Mouse (Mus musculus) lung, embryonic 16.5 days (tissue): Measurements from ENCODE around the gene Trim37. TPM values are rescaled to one million over a fixed set of nuclear protein-coding genes. Genes with fewer than 3 reads are reported as not detected.

Experiments
- ATAC-seq: fragments of 200-750 bp; cut with Nextera tagmentation; 2 replicates; pipeline ENCODE4 v1.8.0; 2017; ENCODE audit warnings: low read depth, mild to moderate bottlenecking, moderate library complexity
- H3K27ac ChIP-seq: fragments of 300-500 bp; sonication (generic); 2 replicates; pipeline ENCODE4 v1.5.1; 2014; ENCODE audit warnings: mild to moderate bottlenecking, control low read depth, low read length
- H3K27me3 ChIP-seq: fragments of 300-500 bp; sonication (generic); 2 replicates; pipeline ENCODE4 v1.6.1; 2014; ENCODE audit warnings: low read depth, low read length, mixed read lengths; ENCODE audit not compliant: control insufficient read depth, insufficient read depth
- H3K36me3 ChIP-seq: fragments of 300-500 bp; sonication (generic); 2 replicates; pipeline ENCODE4 v1.6.1; 2014; ENCODE audit warnings: low read length; ENCODE audit not compliant: control insufficient read depth, insufficient read depth
- H3K4me1 ChIP-seq: fragments of 300-500 bp; sonication (generic); replicated peaks from 2 replicates; pipeline ENCODE4 v1.6.1; 2014; ENCODE audit warnings: low read length, mixed read lengths; ENCODE audit not compliant: control insufficient read depth, insufficient read depth
- H3K4me2 ChIP-seq: fragments of 300-500 bp; sonication (generic); 2 replicates; pipeline ENCODE4 v1.6.1; 2014; ENCODE audit warnings: low read depth, low read length, control low read depth
- H3K4me3 ChIP-seq: fragments of 300-500 bp; sonication (generic); 2 replicates; pipeline ENCODE4 v1.5.1; 2014; ENCODE audit warnings: mild to moderate bottlenecking, low read length, control low read depth
- H3K9ac ChIP-seq: fragments of 300-500 bp; sonication (generic); 2 replicates; pipeline ENCODE4 v1.6.1; 2014; ENCODE audit warnings: low read length, control low read depth
- H3K9me3 ChIP-seq: fragments of 300-500 bp; sonication (generic); 2 replicates; pipeline ENCODE4 v1.6.1; 2016; ENCODE audit warnings: low read length; ENCODE audit not compliant: control insufficient read depth
- WGBS: fragments of 180-500 bp; shearing (Covaris S2); extraction: QIAGEN DNeasy Blood & Tissue Kit; methylation state at CpG from one replicate; pipeline ENCODE4 v1.1.7; 2014; 5-methylcytosine and 5-hydroxymethylcytosine counted together
- polyA plus RNA-seq: library from polyadenylated mRNA; unstranded; fragments of >200 nt; fragmentation: Nextera tagmentation; extraction: Ambion mirVana; gene quantifications from 2 replicates; pipeline ENCODE4 v1.2.1, GENCODE M21; 2015

The Trim37 gene
- polyA plus RNA-seq, 1 experiment from 2014 or later: 28.3 TPM

GRCm38 (mm10) chr11:87175031-87175430, 48.2 kb downstream of the Trim37 start:
- no peak overlapping the region for H3K27ac ChIP-seq
- H3K4me3 ChIP-seq: no peak overlapping the region
- no peaks in the 10 kb centered on the region for H3K27me3 ChIP-seq
- H3K4me2 ChIP-seq: no peak overlapping the region
- H3K4me1 ChIP-seq: no peaks in the 10 kb centered on the region
- no peak for ATAC-seq
- no peak overlapping the region for H3K9ac ChIP-seq
- WGBS: 97% methylated on average over 4 of the region's 4 CpGs
- no peaks in the 10 kb centered on the region for H3K36me3 ChIP-seq
- no peaks in the 10 kb centered on the region for H3K9me3 ChIP-seq

- Histone ChIP-seq H3K9me3 (no peaks in the 10 kb centered on the region), H3K27ac (no peak overlapping the region), H3K4me3 (no peak overlapping the region), H3K27me3 (no peaks in the 10 kb centered on the region), H3K4me2 (no peak overlapping the region), H3K36me3 (no peaks in the 10 kb centered on the region), H3K9ac (no peak overlapping the region), H3K4me1 (no peaks in the 10 kb centered on the region)
- no peak for ATAC-seq
- 62% methylated on average over 5 of the region's 5 CpGs for WGBS
Observed at GRCm38 (mm10) chr11:87212313-87212712, 85.4 kb downstream of the Trim37 start.

GRCm38 (mm10) chr11:87222686-87223085, 95.8 kb downstream of the Trim37 start:
- ATAC-seq: no peak
- no peaks in the 10 kb centered on the region for H3K9me3 ChIP-seq
- WGBS: 67% methylated on average over 3 of the region's 3 CpGs
- no peak overlapping the region for H3K9ac ChIP-seq
- no peaks in the 10 kb centered on the region for H3K27me3 ChIP-seq
- no peak overlapping the region for H3K27ac ChIP-seq
- H3K36me3 ChIP-seq: peaks cover 3% of the 10 kb centered on the region; the same call in 1 of the 2 replicates
- no peak overlapping the region for H3K4me3 ChIP-seq
- H3K4me2 ChIP-seq: no peak overlapping the region
- no peaks in the 10 kb centered on the region; the same call in 1 of the 2 replicates for H3K4me1 ChIP-seq

- Histone ChIP-seq H3K4me2 (no peak overlapping the region), H3K9ac (no peak overlapping the region), H3K27ac (no peak overlapping the region), H3K36me3 (no peaks in the 10 kb centered on the region), H3K27me3 (no peaks in the 10 kb centered on the region), H3K4me1 (no peaks in the 10 kb centered on the region), H3K9me3 (no peaks in the 10 kb centered on the region), H3K4me3 (no peak overlapping the region)
- 82% methylated on average over 5 of the region's 5 CpGs for WGBS
- ATAC-seq: no peak
Observed at GRCm38 (mm10) chr11:87227056-87227455, 100.2 kb downstream of the Trim37 start.

- no peak overlapping the region for H3K4me3 ChIP-seq
- no peaks in the 10 kb centered on the region for H3K36me3 ChIP-seq
- H3K27ac ChIP-seq: no peak overlapping the region
- no peaks in the 10 kb centered on the region for H3K4me1 ChIP-seq
- no peak for ATAC-seq
- 75% methylated on average over 5 of the region's 5 CpGs for whole genome bisulfite sequencing
- no peaks in the 10 kb centered on the region for H3K27me3 ChIP-seq
- H3K9ac ChIP-seq: no peak overlapping the region
- no peaks in the 10 kb centered on the region for H3K9me3 ChIP-seq
- H3K4me2 ChIP-seq: no peak overlapping the region
Observed at GRCm38 (mm10) chr11:87233377-87233776, 106.5 kb downstream of the Trim37 start.

GRCm38 (mm10) chr11:87234743-87235485, 108.0 kb downstream of the Trim37 start:
- Histone ChIP-seq H3K4me3 (no peak overlapping the region), H3K27me3 (no peaks in the 10 kb centered on the region), H3K36me3 (no peaks in the 10 kb centered on the region), H3K9me3 (no peaks in the 10 kb centered on the region), H3K4me2 (no peak overlapping the region), H3K4me1 (no peaks in the 10 kb centered on the region), H3K27ac (no peak overlapping the region), H3K9ac (no peak overlapping the region)
- ATAC-seq: no peak
- WGBS: 86% methylated on average over 12 of the region's 12 CpGs

- Histone ChIP-seq H3K4me1 (no peaks in the 10 kb centered on the region), H3K9me3 (no peaks in the 10 kb centered on the region), H3K36me3 (no peaks in the 10 kb centered on the region), H3K27me3 (no peaks in the 10 kb centered on the region), H3K4me3 (no peak overlapping the region), H3K4me2 (no peak overlapping the region), H3K9ac (no peak overlapping the region), H3K27ac (no peak overlapping the region)
- ATAC-seq: no peak
- WGBS: 57% methylated on average over 5 of the region's 5 CpGs
Observed at GRCm38 (mm10) chr11:87235486-87235872, 108.6 kb downstream of the Trim37 start.

GRCm38 (mm10) chr11:87238891-87239530, 112.1 kb downstream of the Trim37 start:
- H3K36me3 ChIP-seq: no peaks in the 10 kb centered on the region
- H3K27me3 ChIP-seq: no peaks in the 10 kb centered on the region
- H3K9ac ChIP-seq: no peak overlapping the region
- WGBS: 84% methylated on average over 7 of the region's 7 CpGs
- H3K4me3 ChIP-seq: no peak overlapping the region
- ATAC-seq: no peak
- H3K4me2 ChIP-seq: no peak overlapping the region
- no peaks in the 10 kb centered on the region for H3K4me1 ChIP-seq
- no peak overlapping the region for H3K27ac ChIP-seq
- no peaks in the 10 kb centered on the region for H3K9me3 ChIP-seq

GRCm38 (mm10) chr11:87240141-87240832, 113.4 kb downstream of the Trim37 start:
- Histone ChIP-seq H3K9me3 (no peaks in the 10 kb centered on the region), H3K9ac (no peak overlapping the region), H3K36me3 (no peaks in the 10 kb centered on the region), H3K4me2 (no peak overlapping the region), H3K27me3 (no peaks in the 10 kb centered on the region), H3K4me3 (no peak overlapping the region), H3K4me1 (no peaks in the 10 kb centered on the region), H3K27ac (no peak overlapping the region)
- ATAC-seq: no peak
- 88% methylated on average over 15 of the region's 15 CpGs for WGBS
